Mouse (Mus musculus) adrenal gland, postnatal 25 days (tissue): ENCODE measurements around the gene Rpap3. TPM values are rescaled to one million over a fixed set of nuclear protein-coding genes. Genes with fewer than 3 reads are reported as not detected.
A peak's percentile ranks its signal among the peaks of the same experiment; 100 is the strongest.

Source experiments
- DNase-seq: peaks from one replicate; pipeline ENCODE4 v3.0.0; 2021; ENCODE audit warnings: mixed read lengths
- total RNA-seq: library from RNA; stranded (reverse); gene quantifications from 2 replicates; pipeline ENCODE4 v1.2.3, GENCODE M21; 2021

Rpap3 gene
- total RNA-seq, 1 experiment from 2014 or later, result 25.4 TPM

DNA sequence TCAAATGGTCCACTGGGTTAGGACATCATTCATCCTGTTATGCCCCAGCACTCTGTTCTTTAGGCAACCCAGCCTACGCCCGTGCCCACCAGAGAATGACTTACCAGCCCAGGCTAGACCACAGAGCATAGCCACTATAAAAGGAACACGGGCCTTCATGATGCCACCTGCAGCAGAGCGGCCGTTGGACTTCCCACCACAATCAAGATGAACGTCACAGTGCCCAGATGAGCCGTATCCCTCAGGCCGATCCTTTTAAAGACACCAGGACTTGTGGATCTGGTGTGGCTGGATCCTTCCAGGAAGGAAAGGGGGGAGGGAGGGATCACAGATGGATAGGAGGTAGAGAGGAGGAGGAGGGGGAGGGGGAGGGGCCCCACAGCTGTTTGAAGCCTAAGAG is 25.5 kb upstream of the Rpap3 start, which contains the start of gene Endou:
Gene Endou, minus strand, starts transcription at position 229 of the 400 bp plus-strand sequence.
- no peak for DNase-seq

DNA sequence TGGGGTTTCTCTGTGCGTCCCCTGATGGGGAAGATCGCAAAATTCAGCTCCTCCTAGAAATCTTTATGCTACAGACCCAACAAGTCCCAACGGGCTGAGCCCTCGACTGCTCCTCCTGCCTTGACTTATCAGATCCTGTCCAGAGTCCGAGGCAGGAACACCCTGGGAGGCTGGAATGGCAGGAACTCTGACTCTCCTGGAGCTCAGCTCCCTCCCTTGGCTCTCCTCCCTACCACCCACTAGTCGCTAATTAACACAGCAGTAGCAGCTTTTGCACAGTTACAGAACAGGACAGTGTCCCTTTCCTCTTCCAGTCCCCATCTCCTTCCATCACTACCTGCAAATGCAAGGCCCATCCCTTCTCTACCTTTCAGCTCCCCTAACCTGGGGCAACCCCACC is 24.7 kb upstream of the Rpap3 start:
- DNase-seq, result no peak

DNA sequence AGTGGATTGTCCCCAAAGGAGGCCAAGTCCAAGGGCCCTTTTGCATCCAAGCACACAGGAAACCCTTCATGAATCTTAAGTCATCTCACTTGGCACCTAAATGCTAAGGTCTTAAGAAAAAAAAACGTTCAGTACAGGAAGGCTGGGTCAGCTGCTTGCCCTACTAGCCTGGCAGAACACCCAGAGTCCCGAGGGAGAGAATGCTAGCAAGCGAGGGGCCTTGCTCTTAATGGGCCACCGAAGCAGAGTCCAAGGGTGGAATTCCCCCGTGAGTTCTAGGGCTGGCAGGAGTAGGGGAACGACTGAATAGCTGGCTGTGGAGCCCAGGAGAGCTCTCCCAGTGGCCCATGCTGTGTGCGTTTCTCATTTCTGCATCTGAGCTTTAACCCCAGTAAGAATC is 23.2 kb upstream of the Rpap3 start:
- peak; percentile 42 for DNase-seq

DNA sequence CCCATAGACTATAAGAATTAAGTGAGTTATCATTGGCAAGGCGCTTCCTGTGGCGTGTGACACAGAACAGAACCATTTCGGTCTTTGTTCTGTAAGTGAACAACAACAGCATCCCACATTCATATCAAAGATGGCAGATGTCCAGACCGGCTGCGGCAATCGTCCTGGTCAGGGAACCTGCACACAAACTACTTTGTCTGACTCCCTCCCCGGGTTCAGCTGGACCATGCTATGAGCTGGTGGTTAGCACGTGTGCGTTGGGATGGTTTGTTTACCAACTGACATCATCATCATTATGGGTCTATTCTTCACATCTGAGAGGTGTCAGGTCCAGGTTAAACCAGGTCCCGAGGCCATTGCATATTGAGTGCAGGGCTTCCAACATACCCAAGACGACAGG is 22.8 kb upstream of the Rpap3 start:
- DNase-seq, result no peak

DNA sequence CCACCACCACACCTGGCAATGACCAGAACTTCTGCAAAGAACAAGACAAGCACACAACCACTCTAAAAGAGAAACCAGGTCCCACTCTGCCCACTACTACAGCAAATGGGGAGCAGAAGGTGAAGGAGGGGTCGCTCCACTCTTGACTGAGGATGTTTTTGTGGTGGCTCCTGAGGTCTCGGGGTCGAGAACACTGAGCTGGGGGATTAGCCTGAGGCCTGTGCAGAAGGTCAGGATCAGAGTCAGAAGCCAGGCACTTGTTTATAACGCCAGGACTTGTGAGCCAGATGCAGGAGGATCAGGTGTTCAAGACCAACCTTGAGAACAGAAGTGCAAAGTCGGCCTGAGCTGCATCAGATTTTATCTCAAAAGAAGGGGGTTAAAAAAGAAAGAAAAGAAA is 21.9 kb upstream of the Rpap3 start:
- DNase-seq, result no peak

DNA sequence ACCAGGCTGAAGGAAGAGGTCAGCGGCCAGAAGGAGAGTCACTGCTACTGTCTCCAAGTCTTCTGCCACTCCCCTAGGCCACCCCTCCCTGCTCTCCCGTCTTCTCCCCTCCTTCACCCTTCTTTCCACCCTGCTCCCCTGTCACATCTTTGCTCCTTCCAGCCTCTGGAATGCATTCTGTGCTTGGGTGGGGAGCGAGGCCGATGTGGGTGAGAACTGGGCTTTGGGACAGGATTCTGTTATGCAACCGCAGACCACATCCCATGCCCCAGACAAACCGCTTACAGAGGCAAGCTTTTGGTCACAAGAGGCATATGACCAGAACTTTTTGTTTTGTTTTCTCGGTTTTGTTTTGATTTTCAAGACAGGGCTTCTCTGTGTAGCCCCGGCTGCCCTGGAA is 21.4 kb upstream of the Rpap3 start:
- no peak for DNase-seq

DNA sequence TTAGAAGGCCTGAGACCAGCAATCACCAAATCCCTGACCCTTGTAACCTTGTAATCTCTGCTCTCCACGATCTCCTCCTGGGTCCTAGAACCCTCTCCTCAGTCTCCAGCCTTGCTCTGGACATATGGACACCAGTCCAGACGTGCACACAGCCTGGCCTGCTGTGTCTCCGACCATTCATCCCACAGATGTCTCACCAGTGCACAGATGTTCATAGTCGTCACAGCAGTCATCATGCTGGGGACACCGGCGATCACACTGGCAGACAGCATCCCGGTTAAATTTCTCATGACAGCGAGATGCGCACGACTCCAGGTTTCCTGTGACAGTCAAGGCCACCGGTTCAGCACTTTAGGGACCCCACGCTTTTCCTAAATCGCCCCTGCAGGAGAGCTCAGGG is 20.7 kb upstream of the Rpap3 start:
- DNase-seq, result no peak

DNA sequence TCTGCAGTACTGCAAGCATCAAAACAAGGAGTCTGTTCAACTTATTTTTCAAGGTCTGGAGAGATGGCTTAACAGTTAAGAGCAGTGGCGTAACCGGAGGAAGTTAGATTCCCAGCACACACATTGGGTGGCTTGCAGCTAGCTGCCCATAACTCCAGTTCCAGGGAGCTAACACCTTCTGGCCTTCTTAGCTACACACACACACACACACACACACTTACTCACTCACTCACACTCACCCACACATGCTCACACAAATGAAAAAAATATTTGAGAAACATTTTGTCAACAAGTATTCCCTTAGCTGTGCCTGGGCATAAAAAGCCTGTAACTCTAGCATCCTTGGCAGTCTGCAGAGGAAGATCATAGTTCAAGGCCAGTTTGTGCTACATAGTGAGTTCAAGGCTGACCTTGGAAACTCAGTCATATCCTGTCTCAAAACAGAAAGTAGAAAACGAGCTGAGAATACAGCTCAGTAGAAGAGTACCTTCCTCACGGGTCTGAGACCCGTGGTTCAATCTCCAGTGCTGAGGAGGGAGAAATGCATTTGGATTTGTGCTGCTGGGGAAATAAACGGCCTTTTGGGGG is 19.7 kb upstream of the Rpap3 start:
- no peak for DNase-seq

DNA sequence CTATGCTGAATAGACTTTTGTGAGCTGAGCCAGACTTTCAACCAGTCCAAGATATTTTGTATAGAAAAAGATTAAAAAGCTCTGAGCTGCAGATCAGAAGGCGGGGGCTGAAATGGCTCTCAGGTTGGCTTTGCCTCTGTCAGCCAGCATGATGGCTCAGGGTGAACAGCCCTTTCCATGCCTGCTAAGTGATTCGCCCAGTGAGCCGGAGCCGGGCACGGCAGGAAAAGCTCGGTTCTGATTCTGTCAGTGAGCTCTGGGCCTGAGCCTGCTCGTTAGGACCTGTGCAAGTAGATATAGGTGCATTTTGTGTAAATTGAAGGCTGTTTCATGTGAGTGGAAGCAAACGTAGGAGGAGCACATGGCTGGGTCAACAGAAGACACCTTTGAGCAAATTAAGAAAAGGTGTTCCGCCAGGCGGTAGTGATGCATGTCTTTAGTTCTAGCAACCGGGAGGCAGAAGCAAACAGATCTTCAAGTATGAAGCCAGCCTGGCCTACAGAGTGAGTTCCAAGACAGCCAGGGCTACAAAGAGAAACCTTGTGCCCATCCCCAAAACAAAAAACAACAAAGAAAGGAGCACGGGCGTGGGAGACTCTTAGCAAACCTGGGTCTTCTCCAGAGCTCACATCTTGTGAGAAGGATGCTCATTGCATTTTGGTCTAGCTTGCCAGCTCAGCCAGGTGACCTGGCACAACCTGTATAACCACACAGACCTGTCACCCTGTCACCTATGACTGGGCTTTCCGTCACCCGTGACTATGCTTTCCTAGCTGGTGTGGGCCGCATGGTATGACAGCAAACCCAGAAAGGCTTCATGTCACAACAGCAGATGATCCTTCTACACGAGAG is 18.9 kb upstream of the Rpap3 start:
- DNase-seq, result no peak

DNA sequence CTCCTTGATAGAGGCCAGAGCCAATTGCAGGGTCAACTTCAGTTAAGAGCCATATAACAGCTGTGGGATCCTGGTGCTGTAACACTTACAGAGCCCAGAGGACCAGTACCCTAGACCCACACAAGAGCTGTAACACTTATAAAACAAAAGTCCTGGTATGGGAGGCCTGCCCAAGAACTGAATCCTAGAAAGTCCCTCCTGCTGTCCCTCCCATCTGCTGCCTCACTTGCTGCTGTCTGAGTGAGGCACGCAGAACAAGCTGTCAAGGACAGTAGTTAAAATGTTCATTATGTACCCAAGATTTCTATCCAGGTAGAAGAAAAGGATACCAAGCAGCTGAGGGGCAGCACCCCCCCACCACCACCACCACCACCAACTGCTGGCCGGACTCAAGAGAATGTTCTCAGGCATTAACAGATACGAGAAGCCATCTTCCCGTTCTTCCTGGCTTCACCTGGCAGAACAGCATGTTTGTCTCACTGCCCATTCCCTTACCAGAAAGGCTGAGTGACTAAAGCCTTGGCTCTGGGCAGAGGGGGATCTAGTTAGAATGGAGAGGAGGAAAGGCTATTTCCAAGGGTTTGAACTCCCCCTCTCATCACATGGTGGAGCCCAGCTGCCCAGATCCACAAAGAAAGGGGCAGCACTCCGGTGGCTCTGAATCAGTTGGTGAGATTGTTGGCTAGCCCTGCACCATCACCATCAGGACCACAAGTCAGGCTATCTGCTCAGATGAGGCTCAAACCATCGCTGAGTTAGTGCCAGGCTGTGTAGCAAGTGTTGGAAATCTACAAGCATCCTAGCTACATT is 18.1 kb upstream of the Rpap3 start:
- no peak for DNase-seq

DNA sequence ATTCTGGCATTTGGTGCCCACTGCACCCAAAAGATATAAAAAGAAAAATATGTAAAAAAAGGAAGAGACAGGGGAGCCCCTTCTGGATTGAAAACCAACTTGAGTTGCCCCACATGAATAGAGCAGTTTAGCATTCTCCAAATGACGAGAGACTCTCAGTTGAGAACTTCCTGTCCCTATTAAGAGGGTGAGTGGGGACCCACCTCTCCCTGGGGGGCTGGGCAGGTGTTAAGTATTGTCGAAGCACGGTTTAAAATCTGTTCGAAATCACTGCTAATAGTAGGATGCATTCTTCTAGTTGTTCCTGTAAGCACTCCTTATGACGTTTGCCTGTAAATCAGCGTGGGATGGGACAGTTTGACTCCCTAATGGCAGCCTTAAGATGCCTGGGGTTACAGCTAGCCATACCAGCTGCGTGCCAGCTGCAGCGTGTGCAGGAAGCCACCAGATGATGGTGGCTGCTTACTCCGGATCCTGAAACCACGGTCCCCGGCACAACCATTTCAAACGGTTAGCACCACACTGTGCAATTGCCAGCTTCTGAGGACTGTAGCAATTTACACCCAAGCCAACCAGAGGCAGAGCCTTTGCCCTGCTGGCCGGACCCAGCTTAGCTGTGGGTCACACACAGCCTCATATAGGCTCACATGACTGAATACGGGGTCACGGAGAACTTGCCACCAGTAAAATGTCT is 15.5 kb upstream of the Rpap3 start:
- no peak for DNase-seq

DNA sequence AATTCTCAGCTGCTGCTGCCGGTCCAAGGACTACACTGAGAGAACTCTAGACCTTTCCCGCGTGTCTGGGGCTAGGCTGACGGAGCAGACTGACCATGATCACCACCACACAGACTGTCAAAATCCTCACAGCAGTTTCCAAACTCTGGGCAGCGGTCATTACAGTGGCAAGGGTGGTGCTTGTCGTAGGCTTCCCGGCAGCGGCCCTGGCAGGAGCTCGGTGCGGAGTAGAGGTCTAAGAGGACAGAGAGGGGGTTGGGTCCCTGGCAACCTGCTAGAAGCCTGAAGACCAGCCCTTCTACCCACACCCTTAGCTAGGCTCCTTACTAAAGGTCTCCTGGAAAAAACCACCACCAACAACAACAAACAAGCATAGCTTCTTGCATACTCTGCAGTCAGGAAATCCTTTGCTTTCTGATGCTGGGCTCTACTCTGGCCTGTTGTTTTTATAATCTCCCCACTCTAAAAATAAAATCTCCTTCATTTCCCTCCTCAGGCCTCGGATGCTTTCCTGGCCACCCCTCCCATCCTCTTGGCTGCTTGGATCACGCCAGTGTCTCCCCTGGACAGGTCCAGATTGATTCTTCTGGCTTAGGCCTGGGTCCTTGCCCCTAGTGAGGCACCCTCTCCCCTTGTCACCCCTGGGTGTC is 14.5 kb upstream of the Rpap3 start:
- no peak for DNase-seq

DNA sequence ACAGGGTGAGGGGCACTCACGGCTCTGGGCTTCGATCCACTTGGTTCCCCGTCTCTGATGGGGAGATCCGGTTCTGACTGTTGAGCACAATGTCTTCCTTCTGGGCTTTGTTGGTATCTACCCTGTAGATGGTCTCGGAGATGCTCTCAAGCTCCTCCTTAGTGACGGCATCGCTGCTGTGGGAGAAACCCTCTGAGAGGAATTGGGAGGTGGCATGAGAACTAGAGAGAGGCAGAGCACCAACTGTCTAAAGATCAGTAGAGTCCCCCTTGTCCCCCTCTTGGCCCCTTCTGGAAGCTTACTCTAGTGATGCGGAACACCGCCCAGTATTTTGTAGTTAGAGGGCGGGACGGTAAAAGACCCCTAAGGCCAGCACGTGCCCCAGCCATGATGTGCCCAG is 13.9 kb upstream of the Rpap3 start:
- DNase-seq, result no peak

DNA sequence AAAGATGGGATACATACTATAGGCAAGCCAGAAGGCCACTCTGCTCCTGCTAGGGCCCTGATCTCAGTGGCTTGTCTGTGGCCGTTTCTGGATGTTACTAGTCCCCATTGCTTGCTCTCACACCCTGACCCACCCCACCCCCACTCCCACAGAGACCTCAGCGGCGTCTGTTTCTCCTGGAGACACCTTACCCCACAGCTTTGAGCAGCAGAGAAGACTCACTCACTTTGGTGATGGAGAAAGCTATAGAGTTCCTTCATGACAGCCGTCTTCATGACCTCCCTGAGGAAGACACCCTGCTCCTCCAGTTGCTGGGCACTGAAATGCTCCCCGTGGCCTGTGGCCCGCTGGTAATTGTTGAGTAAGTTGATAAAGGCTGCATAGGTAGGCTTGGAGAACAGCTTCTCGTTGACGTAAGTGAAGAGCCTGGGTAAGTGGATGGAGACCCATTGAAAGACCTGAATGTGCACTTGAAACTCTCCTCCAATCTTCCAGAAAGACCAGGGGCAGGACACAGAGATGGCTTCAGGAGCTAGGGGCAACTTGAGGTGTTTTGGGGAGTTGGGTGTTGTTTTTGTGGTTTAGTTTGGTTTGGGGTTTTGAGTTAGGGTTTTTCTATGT is 13.0 kb upstream of the Rpap3 start:
- no peak for DNase-seq

DNA sequence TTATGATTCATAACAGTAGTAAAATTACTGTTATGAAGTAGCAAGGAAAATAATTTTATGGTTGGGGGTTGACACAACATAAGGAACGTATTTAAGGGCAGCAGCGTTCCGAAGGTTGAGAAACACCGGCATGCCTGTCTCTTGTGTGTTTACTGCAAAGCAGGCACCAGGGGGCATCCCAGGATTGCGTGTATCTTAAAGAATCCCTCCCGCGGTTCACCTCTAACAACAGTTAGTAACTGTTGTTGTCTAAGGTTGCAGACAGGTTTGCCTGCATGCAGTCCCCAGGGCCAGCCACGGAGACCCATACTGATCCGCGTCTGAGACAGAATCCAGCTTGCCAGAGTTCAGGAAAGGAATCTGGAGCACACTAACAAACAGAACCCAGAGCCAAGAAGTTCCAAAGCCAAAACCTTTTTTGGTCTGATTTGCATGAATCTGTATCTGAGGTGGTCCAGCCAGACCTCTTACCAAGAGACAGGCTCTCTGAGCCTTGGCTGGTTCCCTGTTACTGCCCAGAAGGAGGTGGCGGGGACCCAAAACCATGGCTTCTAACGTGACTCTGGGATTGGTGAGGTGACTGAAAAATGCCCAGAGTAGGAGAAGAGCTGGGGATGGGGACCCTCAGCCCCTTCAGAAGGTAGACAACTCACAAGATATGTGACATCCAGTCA is 12.4 kb upstream of the Rpap3 start:
- DNase-seq, result peak; percentile 69

DNA sequence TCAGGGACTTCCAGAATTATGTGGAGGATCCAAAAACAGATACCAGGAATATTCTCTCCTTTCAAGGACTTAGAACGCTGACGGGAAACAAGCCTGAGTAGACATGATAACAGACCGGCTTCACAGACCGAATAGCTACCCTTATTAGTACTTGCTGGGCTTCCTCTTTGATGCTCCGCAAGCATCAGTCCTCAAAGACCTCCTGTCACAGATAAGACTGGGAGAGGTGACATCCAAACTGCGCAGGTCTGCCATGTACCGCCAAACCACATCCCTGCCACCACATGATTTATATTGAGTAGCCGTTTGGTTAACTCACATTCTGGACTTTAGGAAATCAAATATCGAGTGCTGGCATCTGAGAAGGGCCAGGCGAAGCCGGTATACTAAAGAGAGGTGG is 11.2 kb upstream of the Rpap3 start:
- no peak for DNase-seq

DNA sequence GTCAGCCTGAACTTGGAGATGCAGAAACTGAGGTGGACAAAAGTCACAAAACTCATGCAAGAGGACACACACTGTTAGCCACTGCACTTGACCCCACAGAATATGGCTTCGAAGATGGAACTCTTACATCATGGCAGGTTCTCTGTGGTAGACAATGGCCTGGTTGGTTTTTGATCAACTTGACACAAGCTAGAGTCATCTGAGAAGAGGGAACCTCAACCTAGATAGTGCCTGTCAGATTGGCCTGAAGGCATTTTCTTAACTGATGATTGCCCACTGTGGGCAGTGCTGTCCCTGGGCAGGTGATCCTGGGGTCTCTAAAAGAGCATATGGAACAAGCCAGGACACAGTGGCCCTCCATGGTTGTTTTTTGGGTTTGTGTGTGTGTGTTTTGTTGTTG is 10.1 kb upstream of the Rpap3 start:
- no peak for DNase-seq

DNA sequence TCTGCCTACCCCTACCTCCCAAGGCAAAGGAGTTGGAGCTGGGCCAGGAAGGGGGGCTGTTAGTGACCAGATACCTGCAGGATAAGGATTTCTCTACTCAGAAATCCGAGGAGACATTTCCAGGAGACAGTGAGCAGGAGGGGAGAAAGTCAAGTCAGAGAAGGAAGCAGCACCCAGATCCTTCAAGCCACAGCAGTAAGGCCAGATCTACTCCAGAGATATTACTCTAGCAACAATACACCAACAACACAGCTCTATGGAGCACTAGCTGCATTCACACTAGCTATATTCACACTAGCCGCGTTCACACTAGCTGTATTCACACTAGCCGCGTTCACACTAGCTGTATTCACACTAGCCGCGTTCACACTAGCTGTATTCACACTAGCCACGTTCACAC is 9.5 kb upstream of the Rpap3 start:
- DNase-seq, result no peak

DNA sequence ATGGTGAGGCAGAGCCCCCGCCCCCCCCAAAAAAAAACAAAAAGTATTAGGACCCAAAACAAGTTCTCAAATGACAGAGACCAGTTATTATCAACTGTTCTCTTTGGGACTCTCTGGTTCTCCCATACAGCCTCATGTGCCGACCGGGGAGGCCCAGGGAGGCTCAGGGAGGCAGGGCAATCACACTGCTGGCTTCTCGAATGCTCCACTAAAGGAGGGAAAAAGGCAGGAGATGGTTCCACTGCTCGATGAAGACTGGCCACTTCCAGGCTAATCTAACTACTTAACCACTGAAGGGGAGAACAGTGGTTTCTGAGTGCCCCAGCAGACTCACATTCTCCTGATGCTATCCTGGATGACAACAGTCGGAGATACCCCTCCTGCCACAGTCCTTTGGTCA is 6.9 kb upstream of the Rpap3 start:
- DNase-seq, result no peak

DNA sequence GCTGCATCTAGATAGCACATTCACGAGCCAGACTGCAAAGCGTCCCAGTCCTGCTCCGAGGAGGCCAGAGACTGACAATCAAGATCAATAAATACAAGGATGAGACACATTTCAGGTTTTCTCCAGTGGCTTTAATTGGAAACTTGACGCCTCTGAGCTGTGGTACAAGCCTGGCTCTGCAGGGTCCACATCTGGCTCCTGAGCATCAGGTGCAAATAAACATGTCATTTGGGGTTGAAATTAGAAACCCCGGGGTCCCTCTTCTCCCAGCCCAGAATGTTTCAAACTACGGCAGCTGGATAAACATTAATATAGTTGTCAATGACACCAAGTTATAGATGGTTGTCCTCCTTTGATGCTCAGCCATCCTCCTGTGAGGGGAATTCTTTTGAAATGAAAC is 5.3 kb upstream of the Rpap3 start:
- DNase-seq, result no peak

DNA sequence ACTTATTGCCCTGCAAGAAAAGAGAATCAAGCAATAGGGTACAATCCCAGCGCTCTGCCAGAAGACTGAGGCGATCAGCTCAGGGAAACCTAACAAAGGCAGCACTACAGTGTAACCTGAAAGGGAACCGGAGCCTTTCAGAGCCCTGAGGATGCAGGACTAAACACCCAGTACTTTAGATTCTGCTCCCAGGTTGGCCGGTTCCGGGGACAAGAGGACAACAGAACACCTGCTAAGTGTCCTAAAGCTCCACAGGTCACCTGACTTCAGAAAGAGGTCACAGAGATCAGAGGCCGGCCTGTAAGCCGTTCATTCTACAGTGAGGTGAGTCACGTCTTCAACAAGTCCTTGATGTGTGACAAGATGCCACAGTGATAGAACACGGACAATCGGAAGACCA is 9.0 kb downstream of the Rpap3 start:
- DNase-seq, result no peak
